Mouse (Mus musculus): ENCODE measurements around the gene Slc11a2.

The Slc11a2 gene

DNA sequence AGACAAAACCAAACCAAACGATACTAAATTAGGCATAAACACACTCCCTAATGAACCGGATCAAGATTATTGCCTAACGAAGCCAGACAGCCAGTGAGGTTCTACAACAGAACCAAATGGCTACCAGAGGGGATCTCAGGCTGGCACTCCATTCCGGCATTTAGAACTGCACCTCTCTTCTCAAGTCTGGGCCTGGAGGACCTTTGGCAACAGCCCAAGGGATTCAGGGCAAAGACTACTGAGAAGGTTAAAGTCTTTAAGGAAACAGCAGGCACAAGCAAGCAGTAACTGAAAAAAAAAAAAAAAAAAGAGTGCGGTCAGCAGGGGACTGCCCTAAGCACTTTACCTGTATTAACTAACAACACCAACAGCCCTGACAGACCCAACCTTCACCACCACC is 37.2 kb upstream of the Slc11a2 start:
- H3K4me1 ChIP-seq (replicated peaks; ENCODE audit: low read depth, low read length) = peaks cover 26% of the 10 kb centered on the region
- no peak overlapping the region for H3K4me3 ChIP-seq (replicated peaks; ENCODE audit: low read length)
- H3K27me3 ChIP-seq (ENCODE audit: insufficient read depth, low read length) = peaks cover 13% of the 10 kb centered on the region
- no peaks in the 10 kb centered on the region for H3K9me3 ChIP-seq (ENCODE audit: low read length)
- H3K36me3 ChIP-seq (ENCODE audit: insufficient read depth, low read length) = no peaks in the 10 kb centered on the region
- TF ChIP-seq POU5F1 (IDR thresholded peaks at IDR 0.05; ENCODE audit: borderline replicate concordance, low read length) (no peak), NANOG (IDR thresholded peaks at IDR 0.05; ENCODE audit: borderline replicate concordance, low read length) (no peak), CTCF (conservative IDR thresholded peaks at IDR 0.05; ENCODE audit: low read length) (no peak)

DNA sequence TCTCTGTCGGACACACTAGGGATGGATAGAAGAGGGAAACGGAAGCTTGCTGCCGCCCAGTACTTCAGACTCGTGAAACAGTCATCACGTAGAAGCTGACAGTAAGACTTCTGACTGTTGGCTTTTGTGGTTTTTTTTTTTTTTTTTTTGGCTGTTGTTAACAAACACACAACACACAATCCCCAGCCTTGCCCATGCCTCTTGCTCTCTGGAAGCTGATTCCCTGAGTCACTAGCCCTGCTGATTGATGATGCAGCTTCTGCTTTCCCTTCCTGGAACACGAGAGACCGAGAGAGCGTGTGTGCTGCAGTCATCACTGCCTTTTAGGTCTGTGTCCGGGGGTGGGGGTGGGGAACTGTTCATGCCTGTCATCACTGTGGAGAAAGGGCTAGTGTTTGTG is 36.8 kb upstream of the Slc11a2 start:
- Histone ChIP-seq H3K4me1 (replicated peaks; ENCODE audit: low read depth, low read length) (peaks cover 27% of the 10 kb centered on the region), H3K9me3 (ENCODE audit: low read length) (no peaks in the 10 kb centered on the region), H3K27me3 (ENCODE audit: insufficient read depth, low read length) (peaks cover 13% of the 10 kb centered on the region), H3K4me3 (replicated peaks; ENCODE audit: low read length) (no peak overlapping the region), H3K36me3 (ENCODE audit: insufficient read depth, low read length) (no peaks in the 10 kb centered on the region)
- TF ChIP-seq CTCF (conservative IDR thresholded peaks at IDR 0.05; ENCODE audit: low read length) = no peak
- TF ChIP-seq NANOG (IDR thresholded peaks at IDR 0.05; ENCODE audit: borderline replicate concordance, low read length) = no peak
- TF ChIP-seq POU5F1 (IDR thresholded peaks at IDR 0.05; ENCODE audit: borderline replicate concordance, low read length) = no peak

- Histone ChIP-seq H3K27me3 (ENCODE audit: insufficient read depth, low read length) (peaks cover 13% of the 10 kb centered on the region), H3K4me3 (replicated peaks; ENCODE audit: low read length) (no peak overlapping the region), H3K9me3 (ENCODE audit: low read length) (no peaks in the 10 kb centered on the region), H3K36me3 (ENCODE audit: insufficient read depth, low read length) (no peaks in the 10 kb centered on the region), H3K4me1 (replicated peaks; ENCODE audit: low read depth, low read length) (peaks cover 33% of the 10 kb centered on the region)
- TF ChIP-seq CTCF (conservative IDR thresholded peaks at IDR 0.05; ENCODE audit: low read length) (no peak), POU5F1 (IDR thresholded peaks at IDR 0.05; ENCODE audit: borderline replicate concordance, low read length) (no peak), NANOG (IDR thresholded peaks at IDR 0.05; ENCODE audit: borderline replicate concordance, low read length) (no peak)
These were observed 36.1 kb upstream of the Slc11a2 start for GRCm38 (mm10) chr15:100460942-100461341.

- peaks cover 13% of the 10 kb centered on the region for H3K27me3 ChIP-seq (ENCODE audit: insufficient read depth, low read length)
- H3K4me3 ChIP-seq (replicated peaks; ENCODE audit: low read length) = no peak overlapping the region
- H3K9me3 ChIP-seq (ENCODE audit: low read length) = no peaks in the 10 kb centered on the region
- no peaks in the 10 kb centered on the region for H3K36me3 ChIP-seq (ENCODE audit: insufficient read depth, low read length)
- TF ChIP-seq POU5F1 (IDR thresholded peaks at IDR 0.05; ENCODE audit: borderline replicate concordance, low read length) = no peak
- TF ChIP-seq CTCF (conservative IDR thresholded peaks at IDR 0.05; ENCODE audit: low read length) = peak; percentile 53
- peaks cover 28% of the 10 kb centered on the region for H3K4me1 ChIP-seq (replicated peaks; ENCODE audit: low read depth, low read length)
These were observed 33.2 kb upstream of the Slc11a2 start for GRCm38 (mm10) chr15:100458055-100458454.

GRCm38 (mm10) chr15:100457340-100457739 is 32.5 kb upstream of the Slc11a2 start:
- peak; percentile 80 for TF ChIP-seq CTCF (conservative IDR thresholded peaks at IDR 0.05; ENCODE audit: low read length)
- no peak for TF ChIP-seq NANOG (IDR thresholded peaks at IDR 0.05; ENCODE audit: borderline replicate concordance, low read length)
- Histone ChIP-seq H3K36me3 (ENCODE audit: insufficient read depth, low read length) (no peaks in the 10 kb centered on the region), H3K27me3 (ENCODE audit: insufficient read depth, low read length) (peaks cover 13% of the 10 kb centered on the region), H3K4me3 (replicated peaks; ENCODE audit: low read length) (no peak overlapping the region), H3K4me1 (replicated peaks; ENCODE audit: low read depth, low read length) (peaks cover 28% of the 10 kb centered on the region), H3K9me3 (ENCODE audit: low read length) (no peaks in the 10 kb centered on the region)

DNA sequence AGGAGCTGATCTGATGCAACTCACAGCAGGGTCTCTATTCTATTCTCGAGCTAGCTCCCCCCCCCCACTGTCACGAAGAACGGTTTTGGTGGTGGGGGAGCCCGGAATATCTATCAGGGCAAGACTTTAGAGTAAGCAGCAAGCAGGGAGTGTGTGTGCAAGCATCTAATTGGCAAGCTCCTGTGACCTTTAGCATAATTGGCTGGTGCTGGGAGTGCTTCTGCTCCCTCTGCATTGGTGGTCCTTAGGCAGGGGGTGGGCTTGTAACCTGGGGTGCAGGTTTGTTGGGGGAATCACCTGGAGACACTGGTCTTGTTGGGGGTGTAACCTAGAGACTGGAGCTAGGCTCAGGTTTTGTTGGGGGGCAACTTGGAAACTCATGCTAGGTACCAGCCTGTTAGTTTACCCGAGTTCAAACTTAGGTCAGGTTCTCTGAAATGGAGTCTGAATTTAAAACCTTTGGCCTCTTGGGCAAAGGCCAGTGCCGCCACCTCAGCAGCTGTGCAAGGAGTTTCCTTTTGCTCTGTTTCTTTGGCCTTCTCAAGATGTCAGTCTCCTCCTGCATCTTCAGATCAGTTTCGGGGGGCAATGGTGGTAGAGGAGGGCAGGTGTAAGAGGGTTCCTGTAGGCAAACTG is 31.6 kb upstream of the Slc11a2 start:
- Histone ChIP-seq H3K27me3 (ENCODE audit: insufficient read depth, low read length) (peaks cover 13% of the 10 kb centered on the region), H3K4me3 (replicated peaks; ENCODE audit: low read length) (no peak overlapping the region), H3K36me3 (ENCODE audit: insufficient read depth, low read length) (no peaks in the 10 kb centered on the region), H3K9me3 (ENCODE audit: low read length) (no peaks in the 10 kb centered on the region), H3K4me1 (replicated peaks; ENCODE audit: low read depth, low read length) (peaks cover 34% of the 10 kb centered on the region)
- TF ChIP-seq POU5F1 (IDR thresholded peaks at IDR 0.05; ENCODE audit: borderline replicate concordance, low read length) = no peak
- no peak for TF ChIP-seq CTCF (conservative IDR thresholded peaks at IDR 0.05; ENCODE audit: low read length)
- TF ChIP-seq NANOG (IDR thresholded peaks at IDR 0.05; ENCODE audit: borderline replicate concordance, low read length) = no peak

GRCm38 (mm10) chr15:100452486-100452885 is 27.6 kb upstream of the Slc11a2 start:
- 0 out of 2 replicates have a peak, but pooled peaks cover 3% of the 10 kb centered on the region for H3K27me3 ChIP-seq (ENCODE audit: insufficient read depth, low read length)
- TF ChIP-seq NANOG (IDR thresholded peaks at IDR 0.05; ENCODE audit: borderline replicate concordance, low read length) (no peak), POU5F1 (IDR thresholded peaks at IDR 0.05; ENCODE audit: borderline replicate concordance, low read length) (no peak), CTCF (conservative IDR thresholded peaks at IDR 0.05; ENCODE audit: low read length) (no peak)
- peaks cover 24% of the 10 kb centered on the region for H3K4me1 ChIP-seq (replicated peaks; ENCODE audit: low read depth, low read length)
- H3K4me3 ChIP-seq (replicated peaks; ENCODE audit: low read length) = peak overlapping the region; percentile 50; the same call in 1 of the 2 replicates
- no peaks in the 10 kb centered on the region for H3K36me3 ChIP-seq (ENCODE audit: insufficient read depth, low read length)
- H3K9me3 ChIP-seq (ENCODE audit: low read length) = no peaks in the 10 kb centered on the region

GRCm38 (mm10) chr15:100451245-100451644 is 26.4 kb upstream of the Slc11a2 start:
- H3K27me3 ChIP-seq (ENCODE audit: insufficient read depth, low read length) = 0 out of 2 replicates have a peak, but pooled peaks cover 3% of the 10 kb centered on the region
- peaks cover 19% of the 10 kb centered on the region for H3K4me1 ChIP-seq (replicated peaks; ENCODE audit: low read depth, low read length)
- H3K36me3 ChIP-seq (ENCODE audit: insufficient read depth, low read length) = no peaks in the 10 kb centered on the region
- 0 out of 2 replicates have a peak overlapping the region, but pooled peaks have one; percentile 17 for H3K4me3 ChIP-seq (replicated peaks; ENCODE audit: low read length)
- no peaks in the 10 kb centered on the region for H3K9me3 ChIP-seq (ENCODE audit: low read length)
- TF ChIP-seq CTCF (conservative IDR thresholded peaks at IDR 0.05; ENCODE audit: low read length) = no peak
- TF ChIP-seq POU5F1 (IDR thresholded peaks at IDR 0.05; ENCODE audit: borderline replicate concordance, low read length) = no peak
- no peak for TF ChIP-seq NANOG (IDR thresholded peaks at IDR 0.05; ENCODE audit: borderline replicate concordance, low read length)

GRCm38 (mm10) chr15:100449495-100449894 is 24.6 kb upstream of the Slc11a2 start:
- 0 out of 2 replicates have a peak, but pooled peaks cover 3% of the 10 kb centered on the region for H3K27me3 ChIP-seq (ENCODE audit: insufficient read depth, low read length)
- H3K4me3 ChIP-seq (replicated peaks; ENCODE audit: low read length) = no peak overlapping the region
- TF ChIP-seq POU5F1 (IDR thresholded peaks at IDR 0.05; ENCODE audit: borderline replicate concordance, low read length) = no peak
- peaks cover 16% of the 10 kb centered on the region for H3K4me1 ChIP-seq (replicated peaks; ENCODE audit: low read depth, low read length)
- no peaks in the 10 kb centered on the region for H3K9me3 ChIP-seq (ENCODE audit: low read length)
- H3K36me3 ChIP-seq (ENCODE audit: insufficient read depth, low read length) = no peaks in the 10 kb centered on the region

Measured in E14TG2a.4 (cell line).